Mouse (Mus musculus) limb, embryonic 14.5 days (tissue): ENCODE results near the gene Tfdp1. TPM values are rescaled to one million over a fixed set of nuclear protein-coding genes. Genes with fewer than 3 reads are reported as not detected.

Source experiments
- ATAC-seq: fragments of 200-750 bp; cut with Nextera tagmentation; 2 replicates; pipeline ENCODE4 v1.8.0; 2017; ENCODE audit warnings: low read depth, moderate number of reproducible peaks, moderate TSS enrichment; ENCODE audit not compliant: low FRiP score
- DNase-seq: peaks from one replicate; pipeline ENCODE4 v3.0.0-alpha.2; 2015; ENCODE audit warnings: low spot score
- H3K27ac ChIP-seq: fragments of 300-500 bp; sonication (generic); replicated peaks from 2 replicates; pipeline ENCODE4 v1.5.1; 2014; ENCODE audit warnings: low read depth, mild to moderate bottlenecking, low read length, moderate library complexity, mixed read lengths
- H3K27me3 ChIP-seq: fragments of 300-500 bp; sonication (generic); 2 replicates; pipeline ENCODE4 v1.6.1; 2014; ENCODE audit warnings: low read length, mixed read lengths; ENCODE audit not compliant: control insufficient read depth, insufficient read depth
- H3K36me3 ChIP-seq: fragments of 300-500 bp; sonication (generic); 2 replicates; pipeline ENCODE4 v1.6.1; 2014; ENCODE audit warnings: mild to moderate bottlenecking, low read length, moderate library complexity, mixed read lengths; ENCODE audit not compliant: control insufficient read depth, insufficient read depth
- H3K4me1 ChIP-seq: fragments of 300-500 bp; sonication (generic); 2 replicates; pipeline ENCODE4 v1.6.1; 2014; ENCODE audit warnings: antibody characterized with exemption, low read length, mixed read lengths; ENCODE audit not compliant: control insufficient read depth, insufficient read depth
- H3K4me2 ChIP-seq: fragments of 300-500 bp; sonication (generic); replicated peaks from 2 replicates; pipeline ENCODE4 v1.6.1; 2014; ENCODE audit warnings: low read depth, mild to moderate bottlenecking, low read length, moderate library complexity; ENCODE audit not compliant: severe bottlenecking
- H3K4me3 ChIP-seq: fragments of 300-500 bp; sonication (generic); replicated peaks from 2 replicates; pipeline ENCODE4 v1.5.1; 2014; ENCODE audit warnings: low read length
- H3K9ac ChIP-seq: fragments of 300-500 bp; sonication (generic); 2 replicates; pipeline ENCODE4 v1.6.1; 2014; ENCODE audit warnings: mild to moderate bottlenecking, low read depth, low read length, moderate library complexity; ENCODE audit not compliant: severe bottlenecking
- H3K9me3 ChIP-seq: fragments of 300-500 bp; sonication (generic); 2 replicates; pipeline ENCODE4 v1.6.1; 2016; ENCODE audit warnings: low read length; ENCODE audit not compliant: control insufficient read depth
- POLR2A ChIP-seq: fragments of 200-500 bp; IDR thresholded peaks from 2 replicates; pipeline ENCODE4 v1.8.0; 2012; ENCODE audit warnings: inconsistent platforms, mild to moderate bottlenecking, moderate library complexity, borderline replicate concordance; ENCODE audit not compliant: insufficient read depth, insufficient read length; ENCODE audit errors: extremely low read depth
- WGBS: fragments of 180-500 bp; shearing (Covaris S2); extraction: QIAGEN DNeasy Blood & Tissue Kit; methylation state at CpG from one replicate; pipeline ENCODE4 v1.1.7; 2014; 5-methylcytosine and 5-hydroxymethylcytosine counted together
- polyA plus RNA-seq, 2 experiments: library from polyadenylated mRNA; depleted of rRNA in 1 of 2; stranded (reverse) in 1 of 2; unstranded in 1 of 2; fragments of >200 nt; fragmentation: Nextera tagmentation in 1 of 2; extraction: Ambion mirVana in 1 of 2; gene quantifications; 2 replicates each; pipeline versions ENCODE4 v1.2.1 to v1.2.3; 2012 to 2014

The Tfdp1 gene
- polyA plus RNA-seq, 2 experiments: 162 to 230 TPM

DNA sequence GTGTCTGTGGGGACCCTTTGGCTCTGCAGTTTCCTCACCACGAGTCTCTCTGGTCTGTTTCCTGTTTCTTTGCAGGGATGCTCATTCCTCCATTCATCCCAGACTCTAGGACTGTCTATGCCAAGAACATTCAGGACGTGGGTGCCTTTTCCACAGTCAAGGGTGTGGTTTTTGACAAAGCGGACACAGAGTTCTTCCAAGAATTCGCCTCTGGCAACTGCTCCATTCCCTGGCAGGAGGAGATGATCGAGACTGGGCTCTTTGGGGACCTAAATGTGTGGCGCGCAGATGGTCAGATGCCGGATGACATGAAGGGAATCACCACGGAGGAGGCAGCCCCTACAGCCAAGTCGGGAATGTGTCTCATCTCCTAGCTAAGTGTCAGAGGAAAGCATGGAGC, 77.3 kb downstream of the Tfdp1 start:
- no peak overlapping the region for H3K4me2 ChIP-seq
- WGBS: 72% methylated on average over 10 of the region's 10 CpGs
- no peaks in the 10 kb centered on the region for H3K9me3 ChIP-seq
- H3K27ac ChIP-seq: no peak overlapping the region
- H3K27me3 ChIP-seq: no peaks in the 10 kb centered on the region
- no peak overlapping the region for H3K9ac ChIP-seq
- no peak overlapping the region for H3K4me3 ChIP-seq
- ATAC-seq: no peak
- no peak for TF ChIP-seq POLR2A
- no peaks in the 10 kb centered on the region for H3K4me1 ChIP-seq
- H3K36me3 ChIP-seq: no peaks in the 10 kb centered on the region
- DNase-seq: no peak

DNA sequence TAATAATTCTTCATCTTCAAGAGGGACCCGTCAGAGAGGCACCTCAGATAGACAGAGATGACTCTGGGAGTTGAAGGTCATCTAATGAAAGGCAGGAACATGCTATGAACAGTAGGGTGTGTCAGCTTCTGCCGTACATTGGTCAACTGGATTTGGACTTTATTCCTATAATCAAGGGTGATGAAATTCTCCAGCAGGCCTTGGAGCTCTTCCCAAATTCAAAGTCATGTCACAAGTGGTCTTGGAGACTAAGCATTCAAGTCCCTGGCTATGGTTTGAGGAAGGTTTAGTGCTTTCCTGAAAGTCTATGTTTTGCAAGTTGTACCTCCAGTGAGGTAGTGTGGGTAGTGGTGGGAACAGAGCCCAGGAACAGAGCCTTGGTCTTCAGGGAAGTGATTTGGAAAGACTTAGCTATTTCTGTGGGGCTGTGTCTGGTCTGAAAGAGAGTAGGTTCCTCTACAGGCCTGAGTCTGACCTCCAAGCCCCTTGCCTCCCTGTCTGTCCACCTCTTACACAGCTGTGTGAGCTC, 80.6 kb downstream of the Tfdp1 start:
- H3K9ac ChIP-seq: no peak overlapping the region
- H3K4me1 ChIP-seq: no peaks in the 10 kb centered on the region
- no peak overlapping the region for H3K4me3 ChIP-seq
- no peak for ATAC-seq
- no peaks in the 10 kb centered on the region for H3K27me3 ChIP-seq
- H3K36me3 ChIP-seq: no peaks in the 10 kb centered on the region
- TF ChIP-seq POLR2A: no peak
- no peaks in the 10 kb centered on the region for H3K9me3 ChIP-seq
- no peak overlapping the region for H3K4me2 ChIP-seq
- no peak overlapping the region for H3K27ac ChIP-seq
- WGBS: 74% methylated on average over 2 of the region's 2 CpGs
- no peak for DNase-seq

DNA sequence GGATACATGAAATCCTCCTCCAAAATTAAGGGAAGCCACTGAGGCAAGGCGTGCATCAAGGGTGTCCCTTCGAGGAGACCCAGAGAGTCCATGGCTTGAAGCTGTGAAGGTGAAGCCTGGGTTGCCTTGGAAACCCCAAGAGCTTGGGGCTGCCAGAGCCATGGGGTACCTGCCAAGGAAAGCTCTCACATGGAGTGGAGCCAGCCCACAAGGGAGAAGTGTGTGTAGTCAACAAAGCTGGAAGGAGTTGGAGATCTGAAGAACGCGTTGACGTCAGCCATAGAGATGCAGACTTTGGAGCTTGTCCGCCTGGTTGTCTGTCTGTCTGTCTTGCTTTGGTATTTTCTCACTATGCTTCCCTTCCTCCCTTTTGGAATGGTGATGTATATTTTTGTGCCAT, 82.4 kb downstream of the Tfdp1 start:
- ATAC-seq (no peak), DNase-seq (no peak)
- no peaks in the 10 kb centered on the region for H3K27me3 ChIP-seq
- H3K27ac ChIP-seq: no peak overlapping the region
- no peak overlapping the region for H3K4me2 ChIP-seq
- H3K9me3 ChIP-seq: no peaks in the 10 kb centered on the region
- no peak for TF ChIP-seq POLR2A
- H3K4me3 ChIP-seq: no peak overlapping the region
- H3K4me1 ChIP-seq: no peaks in the 10 kb centered on the region
- no peaks in the 10 kb centered on the region for H3K36me3 ChIP-seq
- H3K9ac ChIP-seq: no peak overlapping the region
- WGBS: 95% methylated on average over 6 of the region's 6 CpGs

DNA sequence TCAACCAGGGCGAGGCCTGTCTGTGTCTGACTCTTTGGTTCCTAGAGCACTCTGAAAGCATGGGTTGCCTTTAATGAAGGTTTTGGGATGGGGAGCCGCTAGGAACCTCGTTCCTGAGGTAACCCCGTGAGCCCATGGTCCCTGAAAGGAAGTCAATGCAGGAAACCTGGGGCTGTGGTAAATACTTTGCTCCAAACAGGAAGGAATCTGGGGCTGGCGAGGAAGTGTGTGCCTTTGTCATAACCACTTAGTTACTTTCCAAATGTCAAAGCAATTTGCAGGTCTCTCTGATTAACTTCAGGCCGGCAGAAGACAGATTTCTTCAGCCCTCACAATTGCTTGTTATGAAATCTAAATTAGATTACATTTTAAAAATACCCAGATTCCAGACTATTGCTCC, 88.8 kb downstream of the Tfdp1 start:
- Histone ChIP-seq H3K4me3 (no peak overlapping the region), H3K9ac (no peak overlapping the region), H3K4me2 (no peak overlapping the region), H3K27me3 (no peaks in the 10 kb centered on the region), H3K9me3 (no peaks in the 10 kb centered on the region), H3K36me3 (no peaks in the 10 kb centered on the region), H3K27ac (no peak overlapping the region), H3K4me1 (no peaks in the 10 kb centered on the region)
- no peak for TF ChIP-seq POLR2A
- ATAC-seq (no peak), DNase-seq (no peak)
- 64% methylated on average over 6 of the region's 6 CpGs for WGBS

Other genes with a start within 250 kb of the Tfdp1 start
- gene Pcid2, start 233.3 kb upstream of the Tfdp1 start, polyA plus RNA-seq (2012; rRNA removed): 35.9 and 40.7 TPM in 2 replicates
- 34.8 and 39.2 TPM in 2 replicates for gene Pcid2, start 233.3 kb upstream of the Tfdp1 start, polyA plus RNA-seq (2014; fragmentation: Nextera tagmentation; extraction: Ambion mirVana)
- 81.6 and 83.7 TPM in 2 replicates for gene Cul4a, start 233.1 kb upstream of the Tfdp1 start, polyA plus RNA-seq (2012; rRNA removed)
- 110 and 115 TPM in 2 replicates for gene Cul4a, start 233.1 kb upstream of the Tfdp1 start, polyA plus RNA-seq (2014; fragmentation: Nextera tagmentation; extraction: Ambion mirVana)
- gene Lamp1, start 179.6 kb upstream of the Tfdp1 start, polyA plus RNA-seq (2012; rRNA removed): 300 and 327 TPM in 2 replicates
- 335 and 337 TPM in 2 replicates for gene Lamp1, start 179.6 kb upstream of the Tfdp1 start, polyA plus RNA-seq (2014; fragmentation: Nextera tagmentation; extraction: Ambion mirVana)
- gene Grtp1, start 138.1 kb upstream of the Tfdp1 start, polyA plus RNA-seq (2012; rRNA removed): 9.5 and 11.3 TPM in 2 replicates
- gene Grtp1, start 138.1 kb upstream of the Tfdp1 start, polyA plus RNA-seq (2014; fragmentation: Nextera tagmentation; extraction: Ambion mirVana): 15.7 and 16.0 TPM in 2 replicates
- 3.2 and 4.1 TPM in 2 replicates for gene Adprhl1, start 84.6 kb upstream of the Tfdp1 start, polyA plus RNA-seq (2012; rRNA removed)
- 4.3 and 5.0 TPM in 2 replicates for gene Adprhl1, start 84.6 kb upstream of the Tfdp1 start, polyA plus RNA-seq (2014; fragmentation: Nextera tagmentation; extraction: Ambion mirVana)
- gene Dcun1d2, start 50.6 kb upstream of the Tfdp1 start, polyA plus RNA-seq (2012; rRNA removed): 32.5 and 35.6 TPM in 2 replicates
- gene Dcun1d2, start 50.6 kb upstream of the Tfdp1 start, polyA plus RNA-seq (2014; fragmentation: Nextera tagmentation; extraction: Ambion mirVana): 30.5 and 32.6 TPM in 2 replicates
- gene Tmco3, start 50.6 kb upstream of the Tfdp1 start, polyA plus RNA-seq (2012; rRNA removed): 39.4 and 43.6 TPM in 2 replicates
- 47.0 and 50.6 TPM in 2 replicates for gene Tmco3, start 50.6 kb upstream of the Tfdp1 start, polyA plus RNA-seq (2014; fragmentation: Nextera tagmentation; extraction: Ambion mirVana)
- not detected in 2 replicates for gene Atp4b, start 58.1 kb downstream of the Tfdp1 start, polyA plus RNA-seq (2012; rRNA removed)
- not detected in 2 replicates for gene Atp4b, start 58.1 kb downstream of the Tfdp1 start, polyA plus RNA-seq (2014; fragmentation: Nextera tagmentation; extraction: Ambion mirVana)
- 0.06 TPM in 2 replicates for gene Grk1, start 66.3 kb downstream of the Tfdp1 start, polyA plus RNA-seq (2012; rRNA removed)
- 0.03 TPM in 1 of 2 replicates, not detected in the other for gene Grk1, start 66.3 kb downstream of the Tfdp1 start, polyA plus RNA-seq (2014; fragmentation: Nextera tagmentation; extraction: Ambion mirVana)
- gene Tmem255b, start 96.4 kb downstream of the Tfdp1 start, polyA plus RNA-seq (2012; rRNA removed): 0.31 and 0.74 TPM in 2 replicates
- 0.70 and 0.86 TPM in 2 replicates for gene Tmem255b, start 96.4 kb downstream of the Tfdp1 start, polyA plus RNA-seq (2014; fragmentation: Nextera tagmentation; extraction: Ambion mirVana)
- 44.7 and 48.6 TPM in 2 replicates for gene Gas6, start 155.7 kb downstream of the Tfdp1 start, polyA plus RNA-seq (2012; rRNA removed)
- gene Gas6, start 155.7 kb downstream of the Tfdp1 start, polyA plus RNA-seq (2014; fragmentation: Nextera tagmentation; extraction: Ambion mirVana): 31.1 and 32.7 TPM in 2 replicates
- gene 1700029H14Rik, start 223.7 kb downstream of the Tfdp1 start, polyA plus RNA-seq (2012; rRNA removed): not detected in 2 replicates
- gene 1700029H14Rik, start 223.7 kb downstream of the Tfdp1 start, polyA plus RNA-seq (2014; fragmentation: Nextera tagmentation; extraction: Ambion mirVana): not detected in 2 replicates